Mouse (Mus musculus) midbrain, embryonic 10.5 days (tissue): ENCODE results near the gene Mif. TPM values are rescaled to one million over a fixed set of nuclear protein-coding genes. Genes with fewer than 3 reads are reported as not detected.
"Not testable (repeated sequence)": the region's sequence is repeated elsewhere in the genome, so short reads cannot be mapped to it uniquely, and the experiment has no call there.

Source experiments
- DNase-seq: peaks from one replicate; pipeline ENCODE4 v3.0.0-alpha.2; 2017; ENCODE audit warnings: low spot score
- H3K27ac ChIP-seq: fragments of 300-500 bp; sonication (generic); replicated peaks from 2 replicates; pipeline ENCODE4 v1.5.1; 2016; ENCODE audit warnings: mild to moderate bottlenecking
- H3K27me3 ChIP-seq: fragments of 300-500 bp; sonication (generic); 2 replicates; pipeline ENCODE4 v1.6.1; 2016; ENCODE audit warnings: low read depth, mild to moderate bottlenecking; ENCODE audit not compliant: poor library complexity, severe bottlenecking
- H3K36me3 ChIP-seq: fragments of 300-500 bp; sonication (generic); 2 replicates; pipeline ENCODE4 v1.6.1; 2016; ENCODE audit warnings: mild to moderate bottlenecking, moderate library complexity
- H3K4me1 ChIP-seq: fragments of 300-500 bp; sonication (generic); 2 replicates; pipeline ENCODE4 v1.6.1; 2016
- H3K4me3 ChIP-seq: fragments of 300-500 bp; sonication (generic); 2 replicates; pipeline ENCODE4 v1.5.1; 2016; ENCODE audit warnings: mild to moderate bottlenecking, moderate library complexity
- H3K9me3 ChIP-seq: fragments of 300-500 bp; sonication (generic); replicated peaks from 2 replicates; pipeline ENCODE4 v1.6.1; 2016; ENCODE audit warnings: mild to moderate bottlenecking
- WGBS: fragments of 180-500 bp; shearing (Covaris S2); methylation state at CpG from one replicate; pipeline ENCODE4 v1.1.7; 2016; 5-methylcytosine and 5-hydroxymethylcytosine counted together
- polyA plus RNA-seq: library from polyadenylated mRNA; unstranded; fragments of >200 nt; fragmentation: Nextera tagmentation; extraction: Ambion mirVana; gene quantifications from 2 replicates; pipeline ENCODE4 v1.2.1, GENCODE M21; 2016

Mif gene
- polyA plus RNA-seq, result 2,515 and 3,289 TPM in 2 replicates

- Histone ChIP-seq H3K27ac (peak within 1 kb of the TSS; percentile 100), H3K4me1 (peaks cover 38% of the 10 kb centered on the region), H3K4me3 (peak within 1 kb of the TSS; percentile 91), H3K36me3 (peaks cover 36% of the 10 kb centered on the region)
- not testable (repeated sequence) for H3K27me3 ChIP-seq, H3K9me3 ChIP-seq
- WGBS, result under 1% methylated on average over 46 of the region's 46 CpGs
- DNase-seq, result peak; percentile 94
These were observed at the start of gene Mif for GRCm38 (mm10) chr10:75859786-75860470. TSS of gene Mif (minus strand) at chr10:75860240.

DNA sequence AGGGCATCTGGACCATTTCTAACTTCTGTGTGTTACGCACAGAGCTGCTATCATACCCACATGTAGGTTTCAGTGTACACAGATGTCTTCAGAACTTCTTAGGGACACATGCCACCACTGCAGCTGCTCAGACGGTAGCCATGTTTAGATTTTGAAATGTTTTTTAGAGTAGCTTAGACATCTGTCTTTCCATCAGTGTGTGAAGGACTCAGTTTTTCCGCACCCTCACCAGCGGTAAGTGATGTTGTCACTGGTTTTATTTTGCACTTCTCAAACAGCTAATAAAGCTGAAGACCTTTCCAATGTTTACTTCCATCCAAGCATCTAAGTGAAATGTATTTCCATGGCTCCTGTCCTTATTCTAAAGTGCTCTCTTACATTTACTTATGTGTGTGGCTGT, 46.8 kb upstream of the Mif start:
- Histone ChIP-seq H3K4me3 (no peak overlapping the region), H3K9me3 (no peaks in the 10 kb centered on the region), H3K36me3 (peaks cover 99% of the 10 kb centered on the region), H3K27ac (no peak overlapping the region), H3K27me3 (no peaks in the 10 kb centered on the region), H3K4me1 (no peaks in the 10 kb centered on the region)
- WGBS, result 97% methylated on average over 4 of the region's 4 CpGs
- no peak for DNase-seq

DNA sequence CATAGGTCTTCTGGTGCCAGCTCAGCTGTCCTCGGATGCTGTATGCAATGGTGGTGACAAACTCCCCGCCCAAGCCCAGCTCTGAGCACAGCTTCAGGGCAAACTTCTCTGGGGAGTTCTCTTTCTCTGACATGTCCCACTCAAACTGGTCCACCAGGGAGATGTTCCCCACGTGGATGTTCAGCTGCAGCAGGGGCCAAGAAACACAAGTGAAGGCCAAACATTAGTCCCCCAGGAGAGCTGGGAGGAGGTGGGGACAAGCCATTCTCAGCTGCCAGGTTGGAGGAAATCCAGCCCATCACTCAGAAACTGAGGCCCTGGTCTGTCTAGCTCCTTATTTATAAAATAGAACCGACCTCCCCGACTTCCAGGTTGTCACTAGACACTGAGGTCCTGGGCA, 44.4 kb upstream of the Mif start:
- Histone ChIP-seq H3K4me1 (no peaks in the 10 kb centered on the region), H3K27ac (no peak overlapping the region), H3K27me3 (no peaks in the 10 kb centered on the region), H3K4me3 (no peak overlapping the region), H3K9me3 (no peaks in the 10 kb centered on the region), H3K36me3 (peaks cover 99% of the 10 kb centered on the region)
- no peak for DNase-seq
- 90% methylated on average over 5 of the region's 5 CpGs for WGBS

DNA sequence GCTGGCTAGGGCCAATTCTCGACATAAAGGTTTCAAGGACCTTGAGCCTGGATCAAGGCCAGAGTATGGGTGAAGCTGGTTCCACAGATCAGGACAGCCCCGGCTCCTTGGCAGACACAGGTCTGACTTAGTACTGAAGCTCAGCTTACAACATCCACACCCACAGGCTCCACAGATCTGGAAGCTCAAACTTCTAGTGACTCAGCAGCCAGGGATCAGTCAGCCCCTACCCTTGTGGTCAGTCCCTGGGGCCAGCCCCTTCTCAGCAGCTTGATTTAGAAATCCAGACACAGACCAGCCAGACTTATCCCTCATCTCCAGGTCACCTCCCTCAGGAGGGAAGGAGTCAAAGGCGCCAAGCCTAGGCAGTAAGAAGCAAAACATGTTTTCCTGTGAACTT, 38.8 kb upstream of the Mif start:
- no peak for DNase-seq
- no peaks in the 10 kb centered on the region for H3K27me3 ChIP-seq
- H3K4me3 ChIP-seq, result no peak overlapping the region
- H3K4me1 ChIP-seq, result peaks cover 3% of the 10 kb centered on the region
- H3K9me3 ChIP-seq, result no peaks in the 10 kb centered on the region
- WGBS, result 82% methylated on average over 3 of the region's 3 CpGs
- no peak overlapping the region for H3K27ac ChIP-seq
- H3K36me3 ChIP-seq, result peaks cover 100% of the 10 kb centered on the region

DNA sequence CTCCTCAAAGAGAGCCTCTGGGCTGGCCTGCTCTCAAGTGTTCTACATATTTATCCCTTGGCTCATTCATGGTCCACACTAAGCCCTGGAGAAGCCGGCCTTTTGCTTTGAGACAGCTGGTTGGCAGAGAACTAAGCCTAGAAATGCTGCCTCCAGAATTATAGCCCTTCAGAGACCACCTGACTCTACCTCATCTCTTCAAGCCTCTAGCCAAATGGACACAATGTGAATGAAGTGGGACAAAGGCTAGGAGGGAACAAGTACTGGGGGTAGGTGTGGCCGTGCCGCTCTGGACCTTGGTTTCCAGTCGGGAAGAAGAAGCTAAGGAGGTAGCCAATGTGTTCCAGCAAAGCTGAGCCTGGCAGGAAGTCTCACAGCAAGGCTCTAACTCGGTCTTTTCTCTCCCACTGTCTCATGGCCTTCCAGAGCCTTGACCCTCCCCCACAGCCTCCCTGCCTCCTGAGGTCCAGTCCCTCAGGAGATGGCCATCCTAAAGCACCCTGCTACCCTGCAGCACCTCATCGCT, 38.1 kb upstream of the Mif start:
- Histone ChIP-seq H3K27ac (no peak overlapping the region), H3K27me3 (no peaks in the 10 kb centered on the region), H3K4me3 (no peak overlapping the region), H3K9me3 (no peaks in the 10 kb centered on the region), H3K36me3 (peaks cover 94% of the 10 kb centered on the region), H3K4me1 (peaks cover 10% of the 10 kb centered on the region)
- 80% methylated on average over 6 of the region's 6 CpGs for WGBS
- DNase-seq, result no peak

DNA sequence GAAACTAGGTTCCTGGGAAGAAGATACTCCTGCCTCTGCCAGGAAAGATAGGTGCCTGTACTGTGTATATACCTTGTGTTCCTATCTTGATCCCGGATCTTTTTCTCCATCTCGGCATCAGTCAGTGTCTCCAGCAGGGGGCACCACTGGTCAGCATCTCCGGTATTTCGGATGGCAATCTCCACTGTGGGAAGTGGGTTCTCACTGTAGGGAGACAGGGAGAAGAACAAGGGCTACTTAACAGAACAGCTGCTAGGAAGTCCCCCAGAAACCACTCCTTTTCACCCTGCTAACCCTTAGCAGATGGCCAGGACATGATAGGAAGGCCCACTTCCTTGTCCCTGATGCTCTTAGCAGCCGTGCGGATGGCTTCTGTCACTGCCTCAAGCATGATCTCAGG, 37.3 kb upstream of the Mif start:
- Histone ChIP-seq H3K27me3 (no peaks in the 10 kb centered on the region), H3K4me3 (no peak overlapping the region), H3K27ac (no peak overlapping the region), H3K9me3 (no peaks in the 10 kb centered on the region), H3K4me1 (peaks cover 14% of the 10 kb centered on the region), H3K36me3 (peaks cover 86% of the 10 kb centered on the region)
- WGBS, result 48% methylated on average over 6 of the region's 6 CpGs
- peak; percentile 73 for DNase-seq

DNA sequence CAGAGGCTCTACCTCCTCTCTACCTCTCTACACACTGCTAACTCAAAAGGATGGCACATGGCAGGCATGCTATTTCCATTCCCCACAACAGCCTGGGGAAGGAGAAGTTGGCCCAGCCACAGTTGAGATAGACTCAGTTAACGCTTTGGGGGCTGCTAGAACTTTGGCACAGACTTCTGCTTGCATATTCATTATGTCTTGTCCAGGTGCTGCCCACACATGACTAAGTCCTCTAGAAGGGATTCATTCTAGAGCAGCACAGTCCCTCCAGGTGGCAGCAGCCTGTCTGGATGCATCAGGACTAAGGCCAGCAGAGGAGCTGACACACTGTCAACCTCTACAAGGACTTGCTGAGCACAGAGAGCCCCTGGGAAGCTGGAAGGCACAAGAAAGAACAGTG, 36.2 kb upstream of the Mif start:
- Histone ChIP-seq H3K9me3 (no peaks in the 10 kb centered on the region), H3K4me3 (no peak overlapping the region), H3K27ac (no peak overlapping the region), H3K27me3 (no peaks in the 10 kb centered on the region), H3K36me3 (peaks cover 75% of the 10 kb centered on the region), H3K4me1 (peaks cover 14% of the 10 kb centered on the region)
- DNase-seq, result no peak
- WGBS, result 100% methylated on average over 1 of the region's 1 CpGs

- no peaks in the 10 kb centered on the region for H3K9me3 ChIP-seq
- DNase-seq, result no peak
- 92% methylated on average over 5 of the region's 5 CpGs for WGBS
- peaks cover 70% of the 10 kb centered on the region for H3K36me3 ChIP-seq
- no peak overlapping the region for H3K27ac ChIP-seq
- H3K27me3 ChIP-seq, result no peaks in the 10 kb centered on the region
- H3K4me1 ChIP-seq, result peaks cover 14% of the 10 kb centered on the region
- H3K4me3 ChIP-seq, result no peak overlapping the region
These were observed 35.7 kb upstream of the Mif start for GRCm38 (mm10) chr10:75895730-75896129.

DNA sequence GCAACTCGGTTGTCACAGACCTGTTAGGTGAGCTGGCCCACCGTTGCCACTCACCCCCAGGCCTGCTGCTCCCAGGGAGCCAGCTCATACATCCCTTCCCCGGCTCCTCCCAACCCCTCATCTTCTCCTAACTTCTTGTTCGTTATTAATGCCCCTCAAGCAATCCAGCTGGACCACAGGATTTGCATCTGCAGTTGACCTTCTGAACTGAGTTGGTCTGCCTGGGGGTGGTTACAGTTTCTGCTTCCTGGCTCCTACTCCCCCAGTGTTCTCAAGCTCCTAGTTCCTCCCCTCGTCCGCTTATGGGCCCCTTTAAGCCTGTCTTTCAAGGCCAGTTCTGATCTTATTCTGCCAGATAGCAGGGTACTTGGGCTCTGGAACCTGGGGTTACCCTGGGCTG, 34.6 kb upstream of the Mif start:
- H3K4me3 ChIP-seq, result no peak overlapping the region
- H3K27me3 ChIP-seq, result no peaks in the 10 kb centered on the region
- H3K36me3 ChIP-seq, result peaks cover 59% of the 10 kb centered on the region
- H3K9me3 ChIP-seq, result no peaks in the 10 kb centered on the region
- no peak overlapping the region for H3K27ac ChIP-seq
- WGBS, result 86% methylated on average over 6 of the region's 6 CpGs
- no peak for DNase-seq
- H3K4me1 ChIP-seq, result peaks cover 20% of the 10 kb centered on the region

- peaks cover 29% of the 10 kb centered on the region for H3K4me1 ChIP-seq
- H3K27ac ChIP-seq, result peak within 1 kb of the TSS; percentile 72; the same call in 1 of the 2 replicates
- under 1% methylated on average over 51 of the region's 51 CpGs for WGBS
- DNase-seq, result peak; percentile 96
- H3K36me3 ChIP-seq, result peaks cover 45% of the 10 kb centered on the region
- peak within 1 kb of the TSS; percentile 57 for H3K4me3 ChIP-seq
- no peaks in the 10 kb centered on the region for H3K9me3 ChIP-seq
- H3K27me3 ChIP-seq, result no peaks in the 10 kb centered on the region
These were observed 33.2 kb upstream of the Mif start, which contains the start of gene Derl3 for GRCm38 (mm10) chr10:75893089-75893750. TSS of gene Derl3 (plus strand) at chr10:75893413.

GRCm38 (mm10) chr10:75889406-75890153, 29.5 kb upstream of the Mif start:
- no peak for DNase-seq
- Histone ChIP-seq H3K4me3 (no peak overlapping the region), H3K9me3 (no peaks in the 10 kb centered on the region), H3K36me3 (peaks cover 8% of the 10 kb centered on the region), H3K4me1 (peaks cover 29% of the 10 kb centered on the region), H3K27me3 (no peaks in the 10 kb centered on the region), H3K27ac (peak overlapping the region; percentile 43; the same call in 1 of the 2 replicates)
- WGBS, result 58% methylated on average over 8 of the region's 8 CpGs

- 91% methylated on average over 5 of the region's 5 CpGs for WGBS
- H3K27me3 ChIP-seq, H3K9me3 ChIP-seq, H3K27ac ChIP-seq, H3K4me3 ChIP-seq, DNase-seq, H3K36me3 ChIP-seq: not testable (repeated sequence)
- peaks cover 23% of the 10 kb centered on the region for H3K4me1 ChIP-seq
These were observed 27.5 kb upstream of the Mif start for GRCm38 (mm10) chr10:75887504-75887903.
